Mouse (Mus musculus) brain, adult 10 weeks (tissue): ENCODE measurements around the gene Sdr39u1. TPM values are rescaled to one million over a fixed set of nuclear protein-coding genes. Genes with fewer than 3 reads are reported as not detected.

Experiments used
- polyA plus RNA-seq: library from polyadenylated mRNA; stranded (reverse); fragments of 350-450 nt; fragmentation: Illumina TruSeq; extraction: RNeasy Lipid Tissue Mini Kit (QIAGEN cat#74804); gene quantifications from one replicate; pipeline ENCODE4 v1.2.3, GENCODE M21; 2015; ENCODE audit warnings: low read depth, low replicate concordance

The Sdr39u1 gene
- polyA plus RNA-seq, result 155 TPM

DNA sequence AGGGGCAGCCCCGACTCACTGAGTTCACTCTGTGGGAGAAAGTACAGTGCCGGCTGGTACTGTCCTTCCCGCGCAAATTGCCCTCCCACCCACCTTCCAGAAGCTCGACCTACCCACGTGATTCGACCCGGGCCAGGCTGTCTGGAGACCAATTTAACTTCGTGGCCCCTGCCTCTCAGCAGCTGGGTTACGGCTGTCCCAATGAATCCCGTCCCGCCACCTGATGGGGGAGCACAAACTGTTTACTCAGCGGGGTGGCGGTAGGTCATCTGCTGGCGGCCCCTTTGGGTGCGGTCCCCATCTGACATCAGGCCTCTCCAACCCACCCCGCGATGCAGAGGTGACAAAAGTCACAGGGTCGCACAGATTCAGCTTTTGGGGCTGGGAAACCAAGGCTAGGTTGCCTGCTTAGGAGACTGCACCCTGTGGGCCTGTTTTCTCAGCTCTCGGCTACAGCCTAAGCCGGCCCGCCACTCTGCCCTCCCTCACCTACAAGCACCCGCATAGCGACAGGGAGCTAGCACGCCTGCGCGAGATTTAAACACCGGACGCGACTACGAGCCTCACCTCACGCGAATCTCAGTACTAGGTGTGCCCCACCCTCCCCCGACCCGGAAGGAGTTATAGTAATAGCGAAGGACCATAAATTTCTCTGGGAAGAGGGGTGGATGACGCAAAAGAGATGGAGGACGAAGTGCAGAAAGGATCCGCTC, at the start of gene Sdr39u1:
Gene Sdr39u1 (minus strand): TSS at position 593 of the 713 bp plus-strand sequence.

GRCm38 (mm10) chr14:55944575-55944974, 44.5 kb upstream of the Sdr39u1 start, which contains the start of gene Cma1:
Cma1 (minus strand) TSS chr14:55944675.

GRCm38 (mm10) chr14:55884713-55885113, 15.4 kb downstream of the Sdr39u1 start, which contains the start of gene Khnyn:
Khnyn (plus strand) TSS chr14:55884947.

DNA sequence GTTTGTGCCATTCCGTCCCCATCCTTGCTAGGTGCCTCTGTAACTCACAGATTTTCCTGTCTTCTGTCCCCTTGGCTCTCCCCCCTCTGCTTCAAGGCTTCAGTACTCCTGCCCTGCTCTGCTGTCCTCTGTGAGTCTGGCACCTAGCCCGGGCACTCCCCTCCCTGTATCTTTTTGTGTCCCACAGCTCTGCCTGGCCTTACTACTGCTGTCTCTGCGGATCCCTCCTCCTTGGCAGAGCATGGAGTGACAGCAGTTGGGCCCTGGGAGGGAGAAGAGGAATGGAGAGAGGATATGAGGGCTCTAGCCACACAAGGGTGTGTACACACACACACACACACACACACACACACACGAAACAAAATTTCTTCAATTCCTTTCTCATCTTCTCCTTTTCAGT, 15.9 kb downstream of the Sdr39u1 start, which contains the start of gene Cbln3:
Gene Cbln3 (minus strand): TSS at position 227 of the 400 bp plus-strand sequence.

GRCm38 (mm10) chr14:55853621-55854285, 46.3 kb downstream of the Sdr39u1 start, which contains the start of gene Nynrin:
Nynrin (plus strand) TSS chr14:55854010.

Other genes with a start within 250 kb of the Sdr39u1 start
- 61.1 TPM for gene Mdp1, start 239.8 kb downstream of the Sdr39u1 start, polyA plus RNA-seq
- gene Gmpr2, start 228.4 kb downstream of the Sdr39u1 start, polyA plus RNA-seq, result 36.9 TPM
- gene Nedd8, start 228.2 kb downstream of the Sdr39u1 start, polyA plus RNA-seq, result 255 TPM
- 16.0 TPM for gene Tinf2, start 218.5 kb downstream of the Sdr39u1 start, polyA plus RNA-seq
- not detected for gene Tgm1, start 186.4 kb downstream of the Sdr39u1 start, polyA plus RNA-seq
- gene Rabggta, start 178.0 kb downstream of the Sdr39u1 start, polyA plus RNA-seq, result 47.6 TPM
- gene Dhrs1, start 154.6 kb downstream of the Sdr39u1 start, polyA plus RNA-seq, result 122 TPM
- 6.9 TPM for gene Nop9, start 154.6 kb downstream of the Sdr39u1 start, polyA plus RNA-seq
- gene Cideb, start 141.8 kb downstream of the Sdr39u1 start, polyA plus RNA-seq, result 9.8 TPM
- 0.12 TPM for gene Ltb4r2, start 138.9 kb downstream of the Sdr39u1 start, polyA plus RNA-seq
- gene Ltb4r1, start 134.3 kb downstream of the Sdr39u1 start, polyA plus RNA-seq, result not detected
- 5.3 TPM for gene Adcy4, start 116.2 kb downstream of the Sdr39u1 start, polyA plus RNA-seq
- 0.25 TPM for gene Ripk3, start 111.4 kb downstream of the Sdr39u1 start, polyA plus RNA-seq
- gene Nfatc4, start 77.1 kb downstream of the Sdr39u1 start, polyA plus RNA-seq, result 2.3 TPM
- gene Nynrin, start 46.3 kb downstream of the Sdr39u1 start, polyA plus RNA-seq, result 3.9 TPM
- gene Cbln3, start 15.9 kb downstream of the Sdr39u1 start, polyA plus RNA-seq, result 0.49 TPM
- gene Khnyn, start 15.3 kb downstream of the Sdr39u1 start, polyA plus RNA-seq, result 9.0 TPM
- not detected for gene Cma1, start 44.4 kb upstream of the Sdr39u1 start, polyA plus RNA-seq
- not detected for gene Cma2, start 50.7 kb upstream of the Sdr39u1 start, polyA plus RNA-seq
- not detected for gene Mcpt1, start 117.7 kb upstream of the Sdr39u1 start, polyA plus RNA-seq
- gene Mcpt9, start 130.2 kb upstream of the Sdr39u1 start, polyA plus RNA-seq, result not detected
- gene Mcpt2, start 141.7 kb upstream of the Sdr39u1 start, polyA plus RNA-seq, result not detected
- not detected for gene Mcpt4, start 162.0 kb upstream of the Sdr39u1 start, polyA plus RNA-seq
- gene Mcpt8, start 185.0 kb upstream of the Sdr39u1 start, polyA plus RNA-seq, result not detected
- gene Ctsg, start 202.3 kb upstream of the Sdr39u1 start, polyA plus RNA-seq, result not detected
- gene Gzme, start 220.3 kb upstream of the Sdr39u1 start, polyA plus RNA-seq, result not detected
- gene Gzmd, start 232.3 kb upstream of the Sdr39u1 start, polyA plus RNA-seq, result not detected